Mouse (Mus musculus) hindbrain, embryonic 14.5 days (tissue): ENCODE results near the gene Tgfb1i1. TPM values are rescaled to one million over a fixed set of nuclear protein-coding genes. Genes with fewer than 3 reads are reported as not detected.

ENCODE experiments used
- microRNA-seq: library from miRNA; unstranded; fragments of <30 nt; microRNA quantifications from one replicate; pipeline ENCODE4, GENCODE M21; 2016
- polyA plus RNA-seq: library from polyadenylated mRNA; unstranded; fragments of >200 nt; fragmentation: Nextera tagmentation; extraction: Ambion mirVana; gene quantifications from 2 replicates; pipeline ENCODE4 v1.2.1, GENCODE M21; 2014

Tgfb1i1 gene
- polyA plus RNA-seq, 1 experiment from 2014 or later = 27.8 TPM

Small RNAs within 50 kb of the gene (microRNA-seq; reads per million reads assigned to microRNA genes)
- not detected for gene Mir3103

Other genes starting within 250 kb of the Tgfb1i1 start
- not detected in 2 replicates for gene Trim72, start 242.9 kb upstream of the Tgfb1i1 start, polyA plus RNA-seq
- 0.60 and 0.88 TPM in 2 replicates for gene Itgam, start 184.2 kb upstream of the Tgfb1i1 start, polyA plus RNA-seq
- not detected in 2 replicates for gene Gm49368, start 184.1 kb upstream of the Tgfb1i1 start, polyA plus RNA-seq
- 0.09 TPM in 1 of 2 replicates, not detected in the other for gene Itgax, start 117.3 kb upstream of the Tgfb1i1 start, polyA plus RNA-seq
- gene Itgad, start 92.4 kb upstream of the Tgfb1i1 start, polyA plus RNA-seq = not detected in 2 replicates
- gene Cox6a2, start 40.4 kb upstream of the Tgfb1i1 start, polyA plus RNA-seq = not detected in 2 replicates
- 9.1 and 10.7 TPM in 2 replicates for gene Armc5, start 9.5 kb upstream of the Tgfb1i1 start, polyA plus RNA-seq
- 7.4 and 8.7 TPM in 2 replicates for gene 9130023H24Rik, start 8.8 kb upstream of the Tgfb1i1 start, polyA plus RNA-seq
- gene Slc5a2, start 18.8 kb downstream of the Tgfb1i1 start, polyA plus RNA-seq = 0.23 TPM in 1 of 2 replicates, not detected in the other
- gene BC017158, start 51.4 kb downstream of the Tgfb1i1 start, polyA plus RNA-seq = 23.6 and 23.9 TPM in 2 replicates
- gene Rgs10, start 171.9 kb downstream of the Tgfb1i1 start, polyA plus RNA-seq = 56.7 and 56.9 TPM in 2 replicates
- 33.7 and 37.1 TPM in 2 replicates for gene Tial1, start 214.9 kb downstream of the Tgfb1i1 start, polyA plus RNA-seq